Mouse (Mus musculus): ENCODE data around the gene Fubp1. TPM values are rescaled to one million over a fixed set of nuclear protein-coding genes. Genes with fewer than 3 reads are reported as not detected.

The Fubp1 gene
- polyA plus RNA-seq, 1 experiment from 2014 or later: 37.1 TPM

DNA sequence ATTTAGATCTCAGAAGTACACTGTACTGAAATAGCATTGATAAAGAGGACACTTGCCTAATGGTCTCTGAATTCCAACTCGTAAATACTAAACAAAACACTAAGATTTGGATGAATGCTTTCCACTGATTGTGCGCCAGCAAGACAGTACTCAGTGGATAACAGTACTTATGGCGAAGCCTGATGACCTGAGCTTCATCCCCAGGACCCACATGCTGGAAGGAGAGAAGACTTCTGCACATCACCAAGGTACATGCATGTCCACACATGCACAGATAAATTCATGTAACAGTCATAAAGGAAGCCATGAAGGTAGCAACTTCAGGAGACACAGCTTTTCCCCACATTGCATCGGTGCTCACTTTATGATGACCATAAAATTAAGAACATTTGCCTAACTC is 31.4 kb upstream of the Fubp1 start:
- no peak for DNase-seq
- Histone ChIP-seq H3K27ac (ENCODE audit: low read depth) (no peak overlapping the region), H3K4me3 (ENCODE audit: low read depth, low read length) (no peak overlapping the region), H3K4me2 (ENCODE audit: low read depth, low read length) (no peak overlapping the region), H3K36me3 (replicated peaks; ENCODE audit: insufficient read depth, low read length) (peaks cover 14% of the 10 kb centered on the region), H3K9ac (replicated peaks) (no peak overlapping the region), H3K9me3 (ENCODE audit: low read length) (no peaks in the 10 kb centered on the region), H3K4me1 (ENCODE audit: insufficient read depth) (no peaks in the 10 kb centered on the region), H3K27me3 (ENCODE audit: insufficient read depth, low read length) (no peaks in the 10 kb centered on the region)
- TF ChIP-seq EP300 (IDR thresholded peaks at IDR 0.05; ENCODE audit: low read depth) (no peak), CTCF (IDR thresholded peaks at IDR 0.05; ENCODE audit: low read depth) (no peak)
- ATAC-seq: no peak
- 83% methylated on average over 4 of the region's 4 CpGs for WGBS (ENCODE audit: insufficient replicate concordance)

DNA sequence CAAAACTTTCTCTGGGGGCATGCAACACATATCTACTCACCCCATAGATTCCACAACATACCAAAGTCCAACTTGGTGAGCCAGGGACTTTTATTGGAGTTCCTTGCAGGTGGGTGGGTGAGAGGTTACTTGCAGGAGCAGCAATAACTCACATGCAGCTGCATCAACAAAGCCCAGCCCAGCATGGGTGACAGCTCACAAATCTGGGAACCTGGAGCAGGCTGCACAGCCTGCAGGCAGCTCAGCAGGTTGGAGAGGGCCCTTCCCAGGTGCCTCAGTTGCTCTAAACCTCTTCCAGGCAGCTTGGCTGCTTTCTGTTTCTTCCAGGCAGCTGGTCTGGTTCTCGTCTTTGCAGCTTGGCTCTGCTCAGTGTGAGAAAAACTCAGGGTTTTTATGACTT is 30.9 kb upstream of the Fubp1 start:
- 84% methylated on average over 1 of the region's 1 CpGs for WGBS (ENCODE audit: insufficient replicate concordance)
- no peaks in the 10 kb centered on the region for H3K9me3 ChIP-seq (ENCODE audit: low read length)
- TF ChIP-seq EP300 (IDR thresholded peaks at IDR 0.05; ENCODE audit: low read depth): no peak
- no peak for TF ChIP-seq CTCF (IDR thresholded peaks at IDR 0.05; ENCODE audit: low read depth)
- H3K4me3 ChIP-seq (ENCODE audit: low read depth, low read length): no peak overlapping the region
- H3K4me1 ChIP-seq (ENCODE audit: insufficient read depth): no peaks in the 10 kb centered on the region
- no peaks in the 10 kb centered on the region for H3K27me3 ChIP-seq (ENCODE audit: insufficient read depth, low read length)
- H3K9ac ChIP-seq (replicated peaks): no peak overlapping the region
- DNase-seq (no peak), ATAC-seq (no peak)
- no peak overlapping the region for H3K4me2 ChIP-seq (ENCODE audit: low read depth, low read length)
- no peak overlapping the region for H3K27ac ChIP-seq (ENCODE audit: low read depth)
- peaks cover 17% of the 10 kb centered on the region for H3K36me3 ChIP-seq (replicated peaks; ENCODE audit: insufficient read depth, low read length)

DNA sequence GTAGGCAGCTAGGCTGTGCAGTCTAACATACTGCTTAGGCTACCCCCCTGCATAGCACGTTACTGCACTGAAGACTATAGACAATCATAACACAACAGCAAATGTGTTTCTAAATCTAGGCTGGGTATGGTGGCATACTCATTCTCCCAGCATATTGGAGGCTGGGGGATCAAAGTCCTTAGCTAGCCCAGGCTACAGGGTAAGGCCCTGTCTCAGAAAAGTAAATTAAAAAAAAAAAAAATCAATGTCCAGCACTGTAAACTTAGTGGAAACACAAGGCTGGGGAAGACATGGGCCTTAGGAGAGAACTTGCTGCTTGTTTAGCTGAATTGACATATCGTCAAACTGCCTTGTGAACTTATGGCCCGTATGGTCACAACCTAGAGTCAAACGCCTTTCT is 29.6 kb upstream of the Fubp1 start:
- TF ChIP-seq CTCF (IDR thresholded peaks at IDR 0.05; ENCODE audit: low read depth): no peak
- no peak for TF ChIP-seq EP300 (IDR thresholded peaks at IDR 0.05; ENCODE audit: low read depth)
- Histone ChIP-seq H3K4me2 (ENCODE audit: low read depth, low read length) (no peak overlapping the region), H3K36me3 (replicated peaks; ENCODE audit: insufficient read depth, low read length) (peaks cover 30% of the 10 kb centered on the region), H3K27ac (ENCODE audit: low read depth) (peak overlapping the region; percentile 42; the same call in 1 of the 2 replicates), H3K4me1 (ENCODE audit: insufficient read depth) (no peaks in the 10 kb centered on the region), H3K27me3 (ENCODE audit: insufficient read depth, low read length) (no peaks in the 10 kb centered on the region), H3K9me3 (ENCODE audit: low read length) (no peaks in the 10 kb centered on the region), H3K9ac (replicated peaks) (no peak overlapping the region), H3K4me3 (ENCODE audit: low read depth, low read length) (no peak overlapping the region)
- no peak for DNase-seq
- peak; percentile 80 for ATAC-seq
- 80% methylated on average over 4 of the region's 4 CpGs for WGBS (ENCODE audit: insufficient replicate concordance)

DNA sequence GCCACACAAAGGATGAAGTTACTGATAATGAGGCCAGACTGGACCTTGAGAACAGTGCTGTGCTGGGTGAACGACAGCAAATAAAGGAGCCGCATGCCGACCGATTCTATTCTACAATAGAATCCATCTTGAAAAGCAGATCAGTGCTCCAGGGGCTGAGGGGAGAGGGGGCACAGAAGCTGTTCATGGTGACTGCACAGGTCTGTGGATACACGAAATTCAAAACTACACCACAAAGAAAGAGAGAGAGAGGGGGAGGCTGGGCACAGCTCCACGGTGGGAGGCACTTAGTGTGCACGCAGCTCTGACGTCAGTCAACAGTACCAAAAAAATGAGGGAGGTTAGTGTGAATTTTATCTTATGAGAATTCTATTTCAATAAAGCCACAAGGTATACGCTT is 26.7 kb upstream of the Fubp1 start:
- Histone ChIP-seq H3K9me3 (ENCODE audit: low read length) (no peaks in the 10 kb centered on the region), H3K4me2 (ENCODE audit: low read depth, low read length) (no peak overlapping the region), H3K36me3 (replicated peaks; ENCODE audit: insufficient read depth, low read length) (peaks cover 42% of the 10 kb centered on the region), H3K27me3 (ENCODE audit: insufficient read depth, low read length) (no peaks in the 10 kb centered on the region), H3K4me3 (ENCODE audit: low read depth, low read length) (no peak overlapping the region), H3K27ac (ENCODE audit: low read depth) (no peak overlapping the region), H3K9ac (replicated peaks) (no peak overlapping the region), H3K4me1 (ENCODE audit: insufficient read depth) (no peaks in the 10 kb centered on the region)
- TF ChIP-seq CTCF (IDR thresholded peaks at IDR 0.05; ENCODE audit: low read depth) (no peak), EP300 (IDR thresholded peaks at IDR 0.05; ENCODE audit: low read depth) (no peak)
- 91% methylated on average over 9 of the region's 9 CpGs for WGBS (ENCODE audit: insufficient replicate concordance)
- DNase-seq (no peak), ATAC-seq (no peak)

DNA sequence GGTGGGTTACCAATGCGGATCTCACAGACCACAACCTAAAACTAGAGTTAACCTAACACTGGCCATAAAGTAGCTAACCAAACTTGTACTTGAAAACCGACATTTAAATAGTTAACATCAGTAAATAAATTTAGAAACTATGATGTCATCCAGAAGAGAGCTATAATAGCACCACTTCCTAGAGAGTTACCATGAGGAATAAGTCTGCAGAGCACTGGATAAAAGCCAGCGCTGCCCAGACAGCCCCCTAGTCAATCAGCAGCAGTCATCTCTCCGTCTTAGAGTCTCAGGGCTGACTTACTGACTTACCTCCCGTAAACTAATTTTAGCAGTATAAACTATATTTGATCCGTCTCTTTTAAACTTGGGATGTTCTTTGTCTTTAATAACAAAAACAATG is 24.1 kb upstream of the Fubp1 start:
- Histone ChIP-seq H3K4me3 (ENCODE audit: low read depth, low read length) (no peak overlapping the region), H3K36me3 (replicated peaks; ENCODE audit: insufficient read depth, low read length) (peaks cover 42% of the 10 kb centered on the region), H3K9ac (replicated peaks) (no peak overlapping the region), H3K9me3 (ENCODE audit: low read length) (no peaks in the 10 kb centered on the region), H3K27me3 (ENCODE audit: insufficient read depth, low read length) (no peaks in the 10 kb centered on the region), H3K4me2 (ENCODE audit: low read depth, low read length) (no peak overlapping the region), H3K27ac (ENCODE audit: low read depth) (no peak overlapping the region), H3K4me1 (ENCODE audit: insufficient read depth) (peaks cover 17% of the 10 kb centered on the region)
- TF ChIP-seq EP300 (IDR thresholded peaks at IDR 0.05; ENCODE audit: low read depth) (no peak), CTCF (IDR thresholded peaks at IDR 0.05; ENCODE audit: low read depth) (no peak)
- no peak for ATAC-seq
- 85% methylated on average over 6 of the region's 6 CpGs for WGBS (ENCODE audit: insufficient replicate concordance)
- DNase-seq: no peak

DNA sequence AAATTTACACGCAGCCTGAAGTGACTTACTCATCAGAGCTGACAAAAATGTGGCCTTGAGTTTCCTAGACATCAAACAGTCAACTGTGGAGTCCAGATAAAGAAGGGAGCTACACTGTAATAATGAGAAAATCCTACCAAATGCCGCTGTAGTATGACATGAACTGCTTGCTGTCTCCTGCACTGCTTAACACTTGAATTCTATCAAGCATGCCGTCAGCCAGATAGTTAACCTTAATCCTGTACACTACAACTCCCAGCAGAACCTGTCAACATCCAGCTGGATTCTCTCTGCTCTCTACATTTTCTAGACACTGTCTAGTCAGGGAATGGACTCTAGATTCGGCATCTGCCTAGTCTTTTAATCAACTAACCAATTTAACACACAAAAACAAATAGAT is 20.9 kb upstream of the Fubp1 start:
- TF ChIP-seq EP300 (IDR thresholded peaks at IDR 0.05; ENCODE audit: low read depth) (no peak), CTCF (IDR thresholded peaks at IDR 0.05; ENCODE audit: low read depth) (no peak)
- Histone ChIP-seq H3K4me1 (ENCODE audit: insufficient read depth) (peaks cover 17% of the 10 kb centered on the region), H3K9ac (replicated peaks) (no peak overlapping the region; the same call in 1 of the 2 replicates), H3K27me3 (ENCODE audit: insufficient read depth, low read length) (no peaks in the 10 kb centered on the region), H3K4me2 (ENCODE audit: low read depth, low read length) (peak overlapping the region; percentile 77), H3K36me3 (replicated peaks; ENCODE audit: insufficient read depth, low read length) (peaks cover 25% of the 10 kb centered on the region), H3K4me3 (ENCODE audit: low read depth, low read length) (peak overlapping the region; percentile 72), H3K9me3 (ENCODE audit: low read length) (no peaks in the 10 kb centered on the region), H3K27ac (ENCODE audit: low read depth) (peak overlapping the region; percentile 53; the same call in 1 of the 2 replicates)
- WGBS (ENCODE audit: insufficient replicate concordance): 45% methylated on average over 4 of the region's 4 CpGs
- ATAC-seq (no peak), DNase-seq (no peak)
